Mouse (Mus musculus) midbrain, postnatal 0 days (tissue): ENCODE measurements at regions not wholly inside any gene's neighbourhood (a gene's known extent, or its start where the extent isn't known, plus 50 kb on each side); places are given as distances from the start of the nearest gene placed in this dataset.
A peak's percentile ranks its signal among the peaks of the same experiment; 100 is the strongest.

Experiments used
- ATAC-seq: fragments of 200-750 bp; cut with Nextera tagmentation; 2 replicates; pipeline ENCODE4 v1.8.0; 2017; ENCODE audit warnings: moderate number of reproducible peaks, mild to moderate bottlenecking, moderate TSS enrichment, moderate library complexity; ENCODE audit not compliant: low FRiP score
- DNase-seq: peaks from one replicate; pipeline ENCODE4 v3.0.0-alpha.2; 2015; ENCODE audit warnings: low spot score
- H3K27ac ChIP-seq: fragments of 300-500 bp; sonication (generic); 2 replicates; pipeline ENCODE4 v1.5.1; 2014; ENCODE audit warnings: low read depth, mild to moderate bottlenecking, low read length, mixed read lengths
- H3K27me3 ChIP-seq: fragments of 300-500 bp; sonication (generic); 2 replicates; pipeline ENCODE4 v1.6.1; 2014; ENCODE audit warnings: low read length, control low read depth, mixed read lengths; ENCODE audit not compliant: insufficient read depth
- H3K36me3 ChIP-seq: fragments of 300-500 bp; sonication (generic); 2 replicates; pipeline ENCODE4 v1.6.1; 2014; ENCODE audit warnings: low read length, control low read depth, mixed read lengths; ENCODE audit not compliant: insufficient read depth
- H3K4me1 ChIP-seq: fragments of 300-500 bp; sonication (generic); 2 replicates; pipeline ENCODE4 v1.6.1; 2014; ENCODE audit warnings: mild to moderate bottlenecking, control low read depth, antibody characterized with exemption, low read length, mixed read lengths; ENCODE audit not compliant: insufficient read depth
- H3K4me2 ChIP-seq: fragments of 300-500 bp; sonication (generic); 2 replicates; pipeline ENCODE4 v1.6.1; 2014; ENCODE audit warnings: low read depth, mild to moderate bottlenecking, low read length, mixed read lengths; ENCODE audit not compliant: poor library complexity, severe bottlenecking
- H3K4me3 ChIP-seq: fragments of 300-500 bp; sonication (generic); 2 replicates; pipeline ENCODE4 v1.5.1; 2014; ENCODE audit warnings: low read depth, mild to moderate bottlenecking, low read length, moderate library complexity
- H3K9ac ChIP-seq: fragments of 300-500 bp; sonication (generic); replicated peaks from 2 replicates; pipeline ENCODE4 v1.6.1; 2014; ENCODE audit warnings: mild to moderate bottlenecking, low read length, moderate library complexity, mixed read lengths; ENCODE audit not compliant: poor library complexity, severe bottlenecking
- H3K9me3 ChIP-seq: fragments of 300-500 bp; sonication (generic); 2 replicates; pipeline ENCODE4 v1.6.1; 2016; ENCODE audit warnings: low read length, control low read depth
- CTCF ChIP-seq: IDR thresholded peaks from 2 replicates; pipeline ENCODE4 v1.5.1; 2016; ENCODE audit warnings: antibody characterized with exemption, mild to moderate bottlenecking
- WGBS: fragments of 180-500 bp; shearing (Covaris S2); extraction: QIAGEN DNeasy Blood & Tissue Kit; methylation state at CpG from one replicate; pipeline ENCODE4 v1.1.7; 2014; 5-methylcytosine and 5-hydroxymethylcytosine counted together

GRCm38 (mm10) chr7:68453028-68453692 is 179.5 kb downstream of the Fam169b start:
- DNase-seq (no peak), ATAC-seq (no peak)
- WGBS: 66% methylated on average over 8 of the region's 8 CpGs

GRCm38 (mm10) chr7:68444426-68445095 is 170.9 kb downstream of the Fam169b start:
- H3K36me3 ChIP-seq: no peaks in the 10 kb centered on the region
- TF ChIP-seq CTCF: no peak
- H3K4me3 ChIP-seq: no peak overlapping the region
- DNase-seq (no peak), ATAC-seq (no peak)
- H3K27ac ChIP-seq: no peak overlapping the region
- no peaks in the 10 kb centered on the region for H3K4me1 ChIP-seq
- no peaks in the 10 kb centered on the region for H3K9me3 ChIP-seq
- WGBS: 81% methylated on average over 11 of the region's 11 CpGs
- H3K27me3 ChIP-seq: no peaks in the 10 kb centered on the region
- no peak overlapping the region for H3K4me2 ChIP-seq
- no peak overlapping the region for H3K9ac ChIP-seq

More at GRCm38 (mm10) chr7:68453028-68453692, 179.5 kb downstream of the Fam169b start:
- no peaks in the 10 kb centered on the region for H3K4me1 ChIP-seq
- no peaks in the 10 kb centered on the region for H3K9me3 ChIP-seq
- TF ChIP-seq CTCF: no peak
- H3K27ac ChIP-seq: no peak overlapping the region
- no peaks in the 10 kb centered on the region for H3K36me3 ChIP-seq
- H3K4me2 ChIP-seq: no peak overlapping the region
- no peak overlapping the region for H3K9ac ChIP-seq
- no peak overlapping the region for H3K4me3 ChIP-seq
- H3K27me3 ChIP-seq: no peaks in the 10 kb centered on the region

GRCm38 (mm10) chr7:68440661-68441150 is 167.1 kb downstream of the Fam169b start:
- no peaks in the 10 kb centered on the region for H3K27me3 ChIP-seq
- H3K27ac ChIP-seq: no peak overlapping the region
- no peak overlapping the region for H3K9ac ChIP-seq
- H3K4me1 ChIP-seq: no peaks in the 10 kb centered on the region
- WGBS: 31% methylated on average over 11 of the region's 11 CpGs
- no peak for TF ChIP-seq CTCF
- H3K4me2 ChIP-seq: no peak overlapping the region
- H3K9me3 ChIP-seq: no peaks in the 10 kb centered on the region
- no peak overlapping the region for H3K4me3 ChIP-seq
- ATAC-seq (0 out of 2 replicates have a peak, but pooled peaks have one; percentile 31), DNase-seq (peak; percentile 23)
- no peaks in the 10 kb centered on the region for H3K36me3 ChIP-seq

- no peak for TF ChIP-seq CTCF
- Histone ChIP-seq H3K36me3 (no peaks in the 10 kb centered on the region), H3K9ac (no peak overlapping the region), H3K4me2 (no peak overlapping the region), H3K27me3 (no peaks in the 10 kb centered on the region), H3K9me3 (no peaks in the 10 kb centered on the region), H3K4me3 (no peak overlapping the region), H3K27ac (no peak overlapping the region), H3K4me1 (no peaks in the 10 kb centered on the region)
- WGBS: 85% methylated on average over 4 of the region's 4 CpGs
- ATAC-seq (no peak), DNase-seq (no peak)
These were observed 155.3 kb downstream of the Fam169b start for GRCm38 (mm10) chr7:68428946-68429345.

- DNase-seq: peak; percentile 56
- Histone ChIP-seq H3K27ac (no peak overlapping the region), H3K27me3 (no peaks in the 10 kb centered on the region), H3K36me3 (no peaks in the 10 kb centered on the region), H3K9ac (no peak overlapping the region), H3K4me2 (no peak overlapping the region), H3K4me1 (no peaks in the 10 kb centered on the region), H3K4me3 (no peak overlapping the region), H3K9me3 (no peaks in the 10 kb centered on the region)
- ATAC-seq: no peak
- WGBS: 77% methylated on average over 7 of the region's 7 CpGs
- no peak for TF ChIP-seq CTCF
These were observed 142.3 kb downstream of the Fam169b start for GRCm38 (mm10) chr7:68415890-68416289.

GRCm38 (mm10) chr7:68412786-68413185 is 139.1 kb downstream of the Fam169b start:
- Histone ChIP-seq H3K27ac (no peak overlapping the region), H3K4me1 (no peaks in the 10 kb centered on the region), H3K36me3 (no peaks in the 10 kb centered on the region), H3K4me3 (no peak overlapping the region), H3K9ac (no peak overlapping the region), H3K4me2 (no peak overlapping the region), H3K9me3 (no peaks in the 10 kb centered on the region), H3K27me3 (no peaks in the 10 kb centered on the region)
- no peak for ATAC-seq
- DNase-seq: no peak
- WGBS: 84% methylated on average over 1 of the region's 1 CpGs
- TF ChIP-seq CTCF: no peak
